Mouse (Mus musculus): ENCODE data around the gene Cnih2. TPM values are rescaled to one million over a fixed set of nuclear protein-coding genes. Genes with fewer than 3 reads are reported as not detected.

The Cnih2 gene
- polyA plus RNA-seq, 1 experiment from 2014 or later = 38.7 TPM

DNA sequence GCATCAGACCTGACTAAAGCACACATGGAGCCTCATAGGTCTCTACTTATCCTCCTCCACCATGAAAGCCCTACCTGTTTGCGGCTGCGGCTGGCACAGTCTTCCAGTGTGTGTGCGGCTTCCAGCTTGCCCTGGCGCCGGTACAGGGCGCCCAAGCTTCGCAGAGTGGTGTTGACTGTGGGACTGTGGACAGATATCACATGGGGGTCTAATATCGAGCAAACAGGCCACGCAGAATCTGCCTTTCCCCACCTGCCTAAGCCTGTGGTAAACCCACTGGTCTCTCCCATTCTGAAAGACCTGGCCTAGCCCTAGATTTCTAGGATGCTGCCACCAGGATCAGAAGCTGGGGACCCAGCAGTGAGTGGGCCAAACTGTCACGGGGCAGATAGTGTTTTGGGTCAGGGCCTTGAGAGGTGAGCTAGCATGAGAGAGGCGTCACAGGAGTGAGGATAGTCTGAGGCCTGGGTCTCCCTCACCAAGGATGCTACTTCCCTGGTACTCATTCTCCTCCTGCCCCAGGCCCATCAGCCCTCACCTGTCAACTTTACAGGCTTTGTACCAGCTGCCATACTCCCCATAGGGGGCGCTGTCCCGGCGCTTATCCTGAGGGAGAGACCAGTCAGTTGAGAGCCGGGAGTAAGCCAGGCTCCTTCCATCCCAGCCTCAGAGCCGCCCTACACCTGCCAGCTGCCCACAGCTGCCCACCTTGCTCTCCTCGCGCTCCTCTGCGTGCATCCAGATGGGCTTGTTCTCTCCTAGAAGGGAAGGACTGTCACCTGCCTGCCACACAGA lies 11.5 kb upstream of the Cnih2 start:
- no peak overlapping the region for H3K4me3 ChIP-seq (replicated peaks)
- peaks cover 18% of the 10 kb centered on the region for H3K4me1 ChIP-seq
- ATAC-seq (ENCODE audit: insufficient number of reproducible peaks, low FRiP score, low TSS enrichment, low read depth) = no peak
- no peaks in the 10 kb centered on the region for H3K9me3 ChIP-seq (replicated peaks)
- H3K36me3 ChIP-seq = peaks cover 60% of the 10 kb centered on the region
- no peak overlapping the region for H3K27ac ChIP-seq (replicated peaks)
- no peaks in the 10 kb centered on the region for H3K27me3 ChIP-seq
- no peak overlapping the region for H3K4me2 ChIP-seq (replicated peaks)
- 74% methylated on average over 19 of the region's 19 CpGs for WGBS
- H3K9ac ChIP-seq = no peak overlapping the region

DNA sequence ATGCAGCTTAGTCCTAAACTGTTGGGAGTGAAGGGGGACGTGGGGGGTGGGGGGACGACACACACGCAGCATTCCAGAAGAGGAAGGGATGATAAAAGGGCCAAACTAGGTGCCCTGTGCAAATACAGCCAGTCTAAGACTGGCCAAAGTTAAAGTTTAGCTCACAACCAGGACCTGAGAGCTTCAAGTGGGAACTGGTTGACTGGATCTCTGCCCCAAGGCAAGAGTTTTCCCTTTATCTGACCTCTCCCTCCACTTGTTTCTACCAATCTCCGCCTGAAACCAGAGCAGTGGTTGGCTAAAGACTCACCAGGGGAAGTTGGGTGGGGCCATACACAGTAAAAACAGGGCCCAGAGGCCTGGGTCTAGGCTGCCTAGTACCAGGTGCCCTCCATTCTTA lies 10.4 kb upstream of the Cnih2 start:
- peaks cover 66% of the 10 kb centered on the region for H3K36me3 ChIP-seq
- ATAC-seq (ENCODE audit: insufficient number of reproducible peaks, low FRiP score, low TSS enrichment, low read depth) = no peak

DNA sequence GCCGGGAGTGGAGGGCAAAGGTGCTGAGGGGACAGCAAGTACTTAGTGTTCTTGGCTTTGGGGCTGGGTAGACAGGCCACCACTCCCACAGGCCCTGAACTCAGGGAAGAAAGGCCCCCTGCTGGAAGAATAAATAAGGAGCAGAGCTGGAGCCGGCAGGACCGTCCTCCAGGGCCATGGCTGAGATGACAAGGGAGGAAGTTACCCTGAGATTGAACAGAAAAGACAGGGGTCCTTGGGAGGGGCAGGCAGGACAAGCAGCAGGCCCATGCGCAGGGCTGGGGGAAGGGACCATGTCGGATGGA lies 9.9 kb upstream of the Cnih2 start:
- no peak overlapping the region for H3K27ac ChIP-seq (replicated peaks)
- no peak overlapping the region for H3K4me2 ChIP-seq (replicated peaks)
- peaks cover 66% of the 10 kb centered on the region for H3K36me3 ChIP-seq
- no peak overlapping the region for H3K9ac ChIP-seq
- 29% methylated on average over 5 of the region's 5 CpGs for WGBS
- H3K9me3 ChIP-seq (replicated peaks) = no peaks in the 10 kb centered on the region
- 0 out of 2 replicates have a peak, but pooled peaks have one; percentile 25 for ATAC-seq (ENCODE audit: insufficient number of reproducible peaks, low FRiP score, low TSS enrichment, low read depth)
- H3K27me3 ChIP-seq = no peaks in the 10 kb centered on the region
- peaks cover 18% of the 10 kb centered on the region for H3K4me1 ChIP-seq
- no peak overlapping the region for H3K4me3 ChIP-seq (replicated peaks)

More for the DNA sequence above, 10.4 kb upstream of the Cnih2 start:
- Histone ChIP-seq H3K4me3 (replicated peaks) (no peak overlapping the region), H3K4me2 (replicated peaks) (no peak overlapping the region), H3K27ac (replicated peaks) (no peak overlapping the region), H3K27me3 (no peaks in the 10 kb centered on the region), H3K9ac (no peak overlapping the region), H3K4me1 (peaks cover 18% of the 10 kb centered on the region), H3K9me3 (replicated peaks) (no peaks in the 10 kb centered on the region)
- 33% methylated on average over 4 of the region's 4 CpGs for WGBS

DNA sequence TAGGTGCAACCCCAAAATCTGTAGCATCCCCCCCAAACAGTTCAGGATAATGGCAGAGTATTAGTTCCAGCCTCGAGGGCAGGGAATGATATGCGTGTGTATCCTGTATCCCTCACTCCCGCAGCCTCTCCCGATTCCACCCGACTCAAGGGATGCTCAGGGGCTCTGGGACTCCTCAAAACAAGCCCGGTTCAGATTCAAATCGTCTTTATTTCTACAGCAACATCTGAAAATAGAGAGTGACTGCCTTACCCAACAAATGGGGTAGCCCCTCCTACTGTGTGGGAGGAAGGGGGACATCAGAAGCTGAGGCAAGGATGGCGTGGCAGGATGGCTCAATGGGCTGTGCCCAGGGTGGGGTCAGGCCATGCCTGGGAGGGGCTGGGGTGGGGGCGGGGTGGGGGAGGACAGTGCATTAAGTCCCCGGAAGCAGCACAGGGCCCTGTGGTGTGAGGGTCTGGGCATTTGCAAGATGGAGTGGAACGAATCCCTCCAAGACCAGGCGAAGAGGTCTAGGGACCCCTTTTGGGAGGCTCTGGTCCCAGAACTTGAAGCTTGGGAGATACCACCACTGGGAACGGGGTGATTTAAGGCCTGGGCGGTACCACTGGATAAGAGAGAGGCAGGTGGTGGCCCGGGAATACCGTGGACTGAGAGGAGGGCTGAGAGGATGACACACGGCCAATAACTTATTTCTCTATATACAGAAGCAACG lies 9.4 kb upstream of the Cnih2 start:
- Histone ChIP-seq H3K4me2 (replicated peaks) (no peak overlapping the region), H3K36me3 (peaks cover 67% of the 10 kb centered on the region), H3K27ac (replicated peaks) (no peak overlapping the region), H3K4me1 (peaks cover 18% of the 10 kb centered on the region), H3K27me3 (no peaks in the 10 kb centered on the region), H3K4me3 (replicated peaks) (no peak overlapping the region), H3K9ac (peak overlapping the region; percentile 4; the same call in 1 of the 2 replicates), H3K9me3 (replicated peaks) (no peaks in the 10 kb centered on the region)
- 68% methylated on average over 18 of the region's 18 CpGs for WGBS
- no peak for ATAC-seq (ENCODE audit: insufficient number of reproducible peaks, low FRiP score, low TSS enrichment, low read depth)

DNA sequence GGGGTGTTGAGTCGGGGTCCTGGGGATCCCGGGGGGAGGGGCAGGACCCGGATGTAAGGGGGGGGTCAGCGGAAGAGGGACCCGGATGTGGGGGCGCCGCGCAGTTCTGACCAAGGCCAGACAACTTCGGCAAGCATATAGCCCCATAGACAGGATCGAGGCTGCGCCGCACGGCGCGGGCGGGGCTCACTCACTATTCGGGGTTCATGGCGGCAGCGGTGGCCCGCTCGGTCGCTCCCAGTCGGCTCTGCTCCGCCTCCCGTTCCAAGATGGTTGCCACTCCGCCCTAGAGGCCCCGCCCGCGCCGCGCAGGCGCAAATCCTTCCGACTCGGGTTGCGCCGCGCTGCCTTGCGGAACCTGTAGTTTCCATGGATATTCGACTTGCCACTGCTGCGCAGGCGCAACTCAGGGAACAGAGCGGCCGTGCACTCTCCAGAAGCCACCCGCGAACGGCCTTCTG lies 8.4 kb upstream of the Cnih2 start, which contains the start of gene Rab1b:
Gene Rab1b, minus strand, starts transcription at position 342 of the 461 bp plus-strand sequence.
- Histone ChIP-seq H3K4me3 (replicated peaks) (peak within 1 kb of the TSS; percentile 83), H3K9ac (peak within 1 kb of the TSS; percentile 87), H3K27ac (replicated peaks) (peak within 1 kb of the TSS; percentile 98), H3K27me3 (no peaks in the 10 kb centered on the region), H3K9me3 (replicated peaks) (no peaks in the 10 kb centered on the region), H3K4me2 (replicated peaks) (peak within 1 kb of the TSS; percentile 87), H3K4me1 (peaks cover 18% of the 10 kb centered on the region), H3K36me3 (peaks cover 70% of the 10 kb centered on the region)
- peak; percentile 92 for ATAC-seq (ENCODE audit: insufficient number of reproducible peaks, low FRiP score, low TSS enrichment, low read depth)
- under 1% methylated on average over 46 of the region's 46 CpGs for WGBS

DNA sequence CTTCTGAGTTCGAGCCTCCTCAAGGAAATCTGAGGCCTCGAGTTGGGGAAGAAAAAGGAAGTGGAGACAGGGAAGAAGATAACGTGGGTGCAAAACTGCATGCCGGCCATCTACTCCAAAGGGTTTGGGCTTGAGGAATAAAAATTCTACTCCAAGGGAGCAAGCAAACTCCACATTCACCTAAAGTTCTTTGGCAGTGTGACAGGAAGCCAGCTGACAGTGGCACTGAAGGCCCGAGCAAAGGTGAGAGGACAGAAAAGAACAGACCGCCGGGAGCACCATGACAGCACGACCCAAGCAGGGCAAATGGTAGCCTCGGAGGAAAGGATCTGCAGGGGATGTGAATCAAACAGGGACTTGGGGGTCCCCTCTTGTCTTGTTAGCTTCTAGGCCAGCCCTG lies 7.8 kb upstream of the Cnih2 start:
- H3K4me3 ChIP-seq (replicated peaks) = peak overlapping the region; percentile 83
- H3K9me3 ChIP-seq (replicated peaks) = no peaks in the 10 kb centered on the region
- ATAC-seq (ENCODE audit: insufficient number of reproducible peaks, low FRiP score, low TSS enrichment, low read depth) = no peak
- WGBS = 4% methylated on average over 9 of the region's 9 CpGs
- H3K4me2 ChIP-seq (replicated peaks) = peak overlapping the region; percentile 87
- H3K4me1 ChIP-seq = peaks cover 18% of the 10 kb centered on the region
- H3K27me3 ChIP-seq = no peaks in the 10 kb centered on the region
- peaks cover 70% of the 10 kb centered on the region for H3K36me3 ChIP-seq
- H3K9ac ChIP-seq = peak overlapping the region; percentile 87
- H3K27ac ChIP-seq (replicated peaks) = peak overlapping the region; percentile 98

DNA sequence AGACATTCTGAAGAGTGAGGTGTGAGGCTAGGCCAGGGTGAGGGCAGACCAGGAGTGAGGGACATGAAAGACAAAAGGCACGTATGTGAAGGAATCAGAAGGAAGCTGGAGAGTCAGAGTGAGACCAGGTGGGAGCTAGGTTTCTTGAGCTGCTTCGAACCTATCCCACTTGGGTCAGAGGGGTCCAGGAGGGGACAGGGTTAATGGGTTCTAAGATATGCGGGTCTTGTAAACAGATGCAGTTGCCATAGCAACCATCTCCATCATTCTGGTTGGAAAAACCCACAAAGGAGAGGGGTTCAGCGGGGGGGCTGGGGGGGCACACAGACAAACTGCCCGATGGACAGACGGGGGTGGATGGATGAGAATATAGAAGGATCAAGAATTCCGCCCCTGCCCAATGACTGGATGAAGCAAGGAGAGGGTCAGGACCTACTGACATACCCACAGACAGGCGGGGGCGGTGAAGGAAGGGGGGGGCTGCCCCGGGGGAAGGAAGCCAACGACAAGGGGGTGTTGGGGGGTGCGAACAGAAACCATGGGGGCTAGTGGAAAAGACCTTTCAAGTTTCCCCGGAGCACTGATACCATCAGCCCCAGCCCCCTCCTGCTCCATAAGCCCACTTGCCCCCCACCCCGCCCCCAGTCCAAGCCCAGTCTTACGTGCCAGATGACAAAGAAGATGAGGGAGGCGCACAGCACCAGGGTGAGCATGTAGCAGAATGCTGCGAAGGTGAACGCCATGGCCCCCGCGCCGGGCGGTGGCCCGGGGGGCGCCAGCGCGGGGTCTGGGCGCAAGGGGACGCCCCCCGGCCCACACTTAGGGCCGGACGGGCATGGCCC lies 579 bp downstream of the Cnih2 start:
- WGBS = 4% methylated on average over 31 of the region's 31 CpGs
- H3K27ac ChIP-seq (replicated peaks) = peak overlapping the region; percentile 65
- H3K4me2 ChIP-seq (replicated peaks) = peak overlapping the region; percentile 99
- H3K36me3 ChIP-seq = peaks cover 45% of the 10 kb centered on the region
- no peak; the same call in 1 of the 2 replicates for ATAC-seq (ENCODE audit: insufficient number of reproducible peaks, low FRiP score, low TSS enrichment, low read depth)
- H3K9me3 ChIP-seq (replicated peaks) = no peaks in the 10 kb centered on the region
- H3K27me3 ChIP-seq = no peaks in the 10 kb centered on the region
- peak overlapping the region; percentile 70 for H3K4me3 ChIP-seq (replicated peaks)
- peaks cover 65% of the 10 kb centered on the region for H3K4me1 ChIP-seq
- H3K9ac ChIP-seq = peak overlapping the region; percentile 91

DNA sequence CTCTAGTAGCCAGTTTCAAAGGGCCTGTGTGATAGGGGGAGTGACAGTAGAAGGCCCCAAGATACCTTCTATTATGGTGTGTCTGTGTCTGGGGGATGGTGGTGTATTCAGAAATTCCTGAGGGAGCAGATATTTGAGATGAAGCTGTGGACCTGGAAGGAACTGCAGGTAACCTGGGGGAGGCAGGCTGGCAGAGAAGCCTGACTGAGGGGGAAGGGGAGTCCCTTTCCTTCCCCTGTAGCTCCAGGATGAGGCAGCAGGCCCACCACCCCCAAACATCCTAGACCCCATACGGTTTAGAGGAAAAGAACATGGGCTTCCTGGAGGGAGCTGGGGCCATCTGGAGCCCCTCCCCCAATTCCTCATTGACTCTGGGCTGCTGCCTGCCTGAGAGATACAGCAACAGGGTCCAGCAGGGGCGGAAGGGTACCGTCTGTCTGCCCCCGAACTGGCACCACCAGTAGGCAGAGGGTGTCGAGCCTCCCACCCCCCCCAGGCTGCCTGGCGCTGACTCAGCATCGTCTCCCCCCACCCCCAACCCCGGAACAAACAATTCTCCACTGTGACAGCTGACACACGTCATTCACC lies 2.3 kb downstream of the Cnih2 start:
- H3K4me1 ChIP-seq = peaks cover 65% of the 10 kb centered on the region
- H3K4me2 ChIP-seq (replicated peaks) = 0 out of 2 replicates have a peak overlapping the region, but pooled peaks have one; percentile 99

DNA sequence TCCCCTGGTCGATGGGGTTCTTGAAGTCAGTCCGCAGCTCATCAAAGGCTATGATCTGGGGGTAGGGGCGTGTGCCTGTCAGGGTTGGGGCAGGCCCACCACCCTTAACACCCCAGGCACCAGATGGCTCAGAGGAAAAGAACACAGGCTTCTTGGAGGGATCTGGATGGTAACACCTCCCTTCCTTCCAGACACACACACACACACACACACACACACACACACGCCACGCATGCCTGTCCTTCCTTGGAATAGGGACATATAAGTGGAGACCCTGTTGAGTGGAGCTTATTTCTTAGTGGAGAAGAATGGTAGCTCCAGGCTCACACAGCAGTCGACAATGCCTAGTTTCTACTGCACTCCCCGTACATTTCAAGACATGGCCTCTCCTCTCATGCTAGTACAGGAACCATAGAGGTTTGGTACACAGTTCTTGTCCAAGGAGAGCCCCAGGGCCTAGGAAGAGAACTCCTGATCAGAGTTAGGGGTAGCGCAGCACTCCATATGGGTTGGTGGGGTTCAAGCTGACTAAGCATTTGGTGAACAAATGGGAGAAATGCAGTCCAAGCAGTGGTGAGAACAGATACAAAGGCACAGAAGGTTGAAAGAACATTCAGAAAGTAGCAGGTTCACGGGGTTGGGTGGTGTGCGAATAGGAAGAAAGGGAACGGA lies 3.4 kb downstream of the Cnih2 start:
- H3K27ac ChIP-seq (replicated peaks) = no peak overlapping the region
- no peak overlapping the region for H3K9ac ChIP-seq
- no peak for ATAC-seq (ENCODE audit: insufficient number of reproducible peaks, low FRiP score, low TSS enrichment, low read depth)
- H3K36me3 ChIP-seq = peaks cover 44% of the 10 kb centered on the region
- no peaks in the 10 kb centered on the region for H3K27me3 ChIP-seq
- peak overlapping the region; percentile 29; the same call in 1 of the 2 replicates for H3K4me2 ChIP-seq (replicated peaks)
- WGBS = 40% methylated on average over 11 of the region's 11 CpGs
- no peak overlapping the region; the same call in 1 of the 2 replicates for H3K4me3 ChIP-seq (replicated peaks)
- H3K9me3 ChIP-seq (replicated peaks) = no peaks in the 10 kb centered on the region
- H3K4me1 ChIP-seq = peaks cover 65% of the 10 kb centered on the region

More for the DNA sequence above, 2.3 kb downstream of the Cnih2 start:
- no peak overlapping the region for H3K4me3 ChIP-seq (replicated peaks)
- no peak overlapping the region for H3K9ac ChIP-seq
- no peak overlapping the region; the same call in 1 of the 2 replicates for H3K27ac ChIP-seq (replicated peaks)
- no peaks in the 10 kb centered on the region for H3K27me3 ChIP-seq
- no peak for ATAC-seq (ENCODE audit: insufficient number of reproducible peaks, low FRiP score, low TSS enrichment, low read depth)
- peaks cover 45% of the 10 kb centered on the region for H3K36me3 ChIP-seq
- 14% methylated on average over 9 of the region's 9 CpGs for WGBS
- no peaks in the 10 kb centered on the region for H3K9me3 ChIP-seq (replicated peaks)

DNA sequence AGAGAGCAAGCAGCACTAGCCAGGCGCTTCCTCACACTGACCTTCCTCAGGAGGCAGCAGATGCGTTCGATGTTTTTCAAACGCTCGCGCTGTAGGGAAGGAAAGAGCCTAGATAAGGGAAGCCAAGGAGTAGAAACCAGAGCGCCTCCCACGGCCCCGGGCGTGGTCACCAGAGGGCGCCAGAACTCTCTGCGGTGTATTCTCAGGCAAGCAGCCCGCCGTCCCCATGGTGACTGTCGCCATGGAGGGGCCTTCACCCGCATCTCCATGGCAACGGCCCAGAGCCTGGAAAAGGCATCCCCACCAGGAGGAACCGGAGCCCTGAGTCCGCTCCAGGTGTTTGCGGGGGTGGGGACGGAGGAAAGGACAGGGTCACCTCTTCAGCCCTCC lies 4.1 kb downstream of the Cnih2 start:
- H3K9ac ChIP-seq = no peak overlapping the region
- no peaks in the 10 kb centered on the region for H3K9me3 ChIP-seq (replicated peaks)
- H3K4me2 ChIP-seq (replicated peaks) = peak overlapping the region; percentile 29; the same call in 1 of the 2 replicates
- H3K27ac ChIP-seq (replicated peaks) = no peak overlapping the region
- H3K36me3 ChIP-seq = peaks cover 43% of the 10 kb centered on the region
- H3K4me3 ChIP-seq (replicated peaks) = no peak overlapping the region; the same call in 1 of the 2 replicates
- under 1% methylated on average over 21 of the region's 21 CpGs for WGBS
- peak; percentile 43; the same call in 1 of the 2 replicates for ATAC-seq (ENCODE audit: insufficient number of reproducible peaks, low FRiP score, low TSS enrichment, low read depth)
- peaks cover 61% of the 10 kb centered on the region for H3K4me1 ChIP-seq
- no peaks in the 10 kb centered on the region for H3K27me3 ChIP-seq
